In the genomic region with DNA sequence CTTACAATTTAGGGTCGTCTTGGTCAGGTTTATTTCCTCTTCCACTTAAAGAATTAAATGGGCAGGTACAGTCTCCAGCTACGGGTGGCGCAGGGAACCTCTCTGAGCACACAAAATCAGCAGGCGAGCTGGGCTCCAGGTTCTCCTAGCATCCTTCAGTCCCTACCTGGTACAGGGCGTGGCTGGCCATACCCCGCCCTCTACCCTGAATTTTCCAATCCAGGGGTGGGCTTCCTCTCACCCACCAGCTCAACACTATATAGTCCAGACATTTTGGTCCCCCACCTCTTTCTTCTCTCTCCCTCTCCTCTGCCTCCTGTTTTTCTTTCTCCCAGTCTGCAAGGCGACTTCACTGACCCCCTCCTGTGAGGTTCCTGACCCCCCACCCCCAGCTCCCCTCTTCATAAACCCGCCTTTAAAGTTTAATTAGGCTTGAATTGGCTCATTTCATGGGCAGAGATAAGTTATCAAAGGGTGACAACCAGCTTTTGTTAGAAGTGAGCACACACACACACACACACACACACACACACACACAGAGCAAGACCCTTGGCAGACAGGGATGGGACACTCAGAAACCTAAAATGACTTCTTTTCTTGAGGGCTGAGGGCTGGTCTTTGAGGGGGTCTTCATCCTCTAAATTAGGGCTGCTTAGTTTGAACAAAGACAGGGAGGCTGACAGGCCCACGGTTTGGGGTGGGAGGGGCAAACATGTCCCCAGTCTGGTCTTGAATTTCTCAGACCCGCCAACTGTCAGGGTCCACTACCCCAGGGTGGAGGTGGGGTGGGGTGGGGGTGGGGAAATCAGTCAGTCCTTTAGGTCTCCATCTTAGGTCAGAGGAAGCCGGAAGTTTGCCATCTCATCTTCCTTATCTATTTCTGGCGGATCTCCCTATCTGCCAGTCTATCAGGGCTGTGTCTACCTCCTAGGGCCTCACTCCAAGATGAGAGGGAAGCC, we compare ENCODE assay signal across 7 mouse cellular contexts.
DNase-seq lines count a peak whose midpoint lies in the region; ATAC-seq and TF ChIP-seq lines count a peak whose summit lies in the region.

No protein-coding gene starts in this region.

- WGBS in midbrain, embryonic 10.5 days, result 45% methylated on average over 12 of the region's 12 CpGs
- 52% methylated on average over 12 of the region's 12 CpGs for WGBS in midbrain, embryonic 14.5 days
- 59% methylated on average over 12 of the region's 12 CpGs for WGBS in forebrain, postnatal 0 days
- 51% methylated on average over 12 of the region's 12 CpGs for WGBS in limb, embryonic 13.5 days
- WGBS in stomach, embryonic 16.5 days, result 48% methylated on average over 12 of the region's 12 CpGs

- peak overlapping the region; percentile 20; the same call in 1 of the 2 replicates for H3K4me3 ChIP-seq in midbrain, embryonic 10.5 days
- H3K4me3 ChIP-seq in midbrain, embryonic 14.5 days (replicated peaks; ENCODE audit: low read depth, low read length), result no peak overlapping the region
- no peak overlapping the region for H3K4me3 ChIP-seq in forebrain, postnatal 0 days (ENCODE audit: low read depth, low read length)
- H3K4me3 ChIP-seq in limb, embryonic 13.5 days, result no peak overlapping the region
- no peak overlapping the region for H3K4me3 ChIP-seq in stomach, embryonic 16.5 days (replicated peaks; ENCODE audit: low read length)
- H3K4me3 ChIP-seq in gastrocnemius, adult 2 months, result no peak overlapping the region

- no peaks in the 10 kb centered on the region for H3K9me3 ChIP-seq in midbrain, embryonic 10.5 days (replicated peaks)
- no peaks in the 10 kb centered on the region for H3K9me3 ChIP-seq in midbrain, embryonic 14.5 days (ENCODE audit: control insufficient read depth, low read length)
- no peaks in the 10 kb centered on the region for H3K9me3 ChIP-seq in forebrain, postnatal 0 days (ENCODE audit: low read length)
- no peaks in the 10 kb centered on the region for H3K9me3 ChIP-seq in limb, embryonic 13.5 days
- H3K9me3 ChIP-seq in stomach, embryonic 16.5 days (replicated peaks; ENCODE audit: control insufficient read depth, low read length), result no peaks in the 10 kb centered on the region

- no peak for DNase-seq in midbrain, embryonic 10.5 days (ENCODE audit: low spot score)
- no peak for DNase-seq in midbrain, embryonic 14.5 days
- no peak for DNase-seq in forebrain, postnatal 0 days
- DNase-seq in gastrocnemius, adult 2 months, result no peak
- no peak for DNase-seq in left cerebral cortex, adult 18-20 months (ENCODE audit: low spot score in 2 of 2)

- H3K27me3 ChIP-seq in midbrain, embryonic 10.5 days (ENCODE audit: low read depth, poor library complexity, severe bottlenecking), result no peaks in the 10 kb centered on the region
- H3K27me3 ChIP-seq in midbrain, embryonic 14.5 days (ENCODE audit: control insufficient read depth, insufficient read depth, low read length), result no peaks in the 10 kb centered on the region
- no peaks in the 10 kb centered on the region for H3K27me3 ChIP-seq in forebrain, postnatal 0 days (ENCODE audit: insufficient read depth, low read length)
- no peaks in the 10 kb centered on the region for H3K27me3 ChIP-seq in limb, embryonic 13.5 days
- no peaks in the 10 kb centered on the region for H3K27me3 ChIP-seq in stomach, embryonic 16.5 days (ENCODE audit: control insufficient read depth, insufficient read depth, low read length)

- no peak for ATAC-seq in midbrain, embryonic 14.5 days (ENCODE audit: low FRiP score, low TSS enrichment)
- no peak; the same call in 1 of the 2 replicates for ATAC-seq in forebrain, postnatal 0 days
- no peak for ATAC-seq in limb, embryonic 13.5 days (ENCODE audit: low FRiP score, low read depth)
- ATAC-seq in stomach, embryonic 16.5 days (ENCODE audit: insufficient read depth, low FRiP score), result no peak

- TF ChIP-seq CTCF in forebrain, postnatal 0 days (IDR thresholded peaks at IDR 0.05; ENCODE audit: low read depth), result no peak
- TF ChIP-seq CTCF in gastrocnemius, adult 2 months (IDR thresholded peaks at IDR 0.05), result no peak

- no peak overlapping the region for H3K4me2 ChIP-seq in midbrain, embryonic 14.5 days (ENCODE audit: low read length)
- peak overlapping the region; percentile 32; the same call in 1 of the 2 replicates for H3K4me2 ChIP-seq in forebrain, postnatal 0 days (ENCODE audit: low read depth)
- peak overlapping the region; percentile 32; the same call in 1 of the 2 replicates for H3K4me2 ChIP-seq in limb, embryonic 13.5 days (replicated peaks)
- no peak overlapping the region for H3K4me2 ChIP-seq in stomach, embryonic 16.5 days (ENCODE audit: low read depth, low read length)

- intact Hi-C loops in gastrocnemius, adult 2 months (cut with DNase I), result no loop called here

- H3K9ac ChIP-seq in midbrain, embryonic 14.5 days (replicated peaks; ENCODE audit: low read length), result no peak overlapping the region
- no peak overlapping the region for H3K9ac ChIP-seq in forebrain, postnatal 0 days
- H3K9ac ChIP-seq in limb, embryonic 13.5 days, result no peak overlapping the region
- H3K9ac ChIP-seq in stomach, embryonic 16.5 days (ENCODE audit: low read length), result no peak overlapping the region

- H3K27ac ChIP-seq in midbrain, embryonic 10.5 days (replicated peaks), result peak overlapping the region; percentile 68
- no peak overlapping the region for H3K27ac ChIP-seq in midbrain, embryonic 14.5 days (replicated peaks; ENCODE audit: low read depth, low read length)
- H3K27ac ChIP-seq in forebrain, postnatal 0 days (ENCODE audit: low read depth, low read length), result no peak overlapping the region
- H3K27ac ChIP-seq in limb, embryonic 13.5 days, result peak overlapping the region; percentile 6; the same call in 1 of the 2 replicates
- peak overlapping the region; percentile 44; the same call in 1 of the 2 replicates for H3K27ac ChIP-seq in stomach, embryonic 16.5 days (ENCODE audit: low read length)
- H3K27ac ChIP-seq in gastrocnemius, adult 2 months, result no peak overlapping the region

- peaks cover 24% of the 10 kb centered on the region for H3K4me1 ChIP-seq in midbrain, embryonic 10.5 days
- no peaks in the 10 kb centered on the region for H3K4me1 ChIP-seq in midbrain, embryonic 14.5 days (ENCODE audit: control insufficient read depth, insufficient read depth, low read length)
- no peaks in the 10 kb centered on the region for H3K4me1 ChIP-seq in forebrain, postnatal 0 days (ENCODE audit: insufficient read depth)
- peaks cover 14% of the 10 kb centered on the region for H3K4me1 ChIP-seq in limb, embryonic 13.5 days
- peaks cover 8% of the 10 kb centered on the region for H3K4me1 ChIP-seq in stomach, embryonic 16.5 days (ENCODE audit: control insufficient read depth, insufficient read depth, low read length)

- no peaks in the 10 kb centered on the region for H3K36me3 ChIP-seq in midbrain, embryonic 10.5 days
- no peaks in the 10 kb centered on the region for H3K36me3 ChIP-seq in midbrain, embryonic 14.5 days (ENCODE audit: control insufficient read depth, insufficient read depth, low read length)
- no peaks in the 10 kb centered on the region for H3K36me3 ChIP-seq in forebrain, postnatal 0 days (ENCODE audit: insufficient read depth)
- H3K36me3 ChIP-seq in limb, embryonic 13.5 days, result no peaks in the 10 kb centered on the region
- no peaks in the 10 kb centered on the region for H3K36me3 ChIP-seq in stomach, embryonic 16.5 days (ENCODE audit: control insufficient read depth, insufficient read depth, low read length)

Comparison
In these comparisons a context has a peak if more than half of its experiments do, and no peak if none do; other contexts are left out.
1. H3K27ac ChIP-seq: peak in midbrain, embryonic 10.5 days (single experiment), limb, embryonic 13.5 days (single experiment) and stomach, embryonic 16.5 days (single experiment); none in midbrain, embryonic 14.5 days (single experiment), forebrain, postnatal 0 days (single experiment) and gastrocnemius, adult 2 months (single experiment).
2. H3K4me2 ChIP-seq: peak in forebrain, postnatal 0 days (single experiment) and limb, embryonic 13.5 days (single experiment); none in midbrain, embryonic 14.5 days (single experiment) and stomach, embryonic 16.5 days (single experiment).